ENCODE assay signal across 23 mouse cellular contexts in the genomic region with DNA sequence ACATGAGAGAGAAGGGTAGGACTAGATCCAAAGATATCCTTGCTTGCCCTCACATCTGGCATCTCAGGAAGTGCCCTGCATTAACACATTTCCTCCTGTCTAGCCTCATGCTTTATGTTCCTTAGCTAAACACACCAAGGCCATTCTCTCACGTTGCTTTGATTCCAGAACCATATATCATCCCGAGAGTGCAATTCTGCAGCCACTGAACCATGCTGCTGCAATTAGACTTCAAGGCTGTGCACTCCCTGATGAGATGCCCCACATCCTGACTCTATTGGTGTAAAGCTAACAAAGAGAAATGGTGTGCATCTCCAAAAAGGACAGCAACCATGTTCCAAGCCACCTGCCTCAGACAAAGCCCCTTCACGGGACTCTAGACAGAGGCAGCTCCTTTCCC.
DNase-seq lines count a peak whose midpoint lies in the region; ATAC-seq and TF ChIP-seq lines count a peak whose summit lies in the region.
"Had no signal": no experiment of that assay in that cellular context is flagged by ENCODE, and none has a peak within 500 bp of the region (broad histone marks: within the 10 kb centered on the region; RNA-seq: fewer than 3 reads in every experiment).

No protein-coding gene starts in this region.

- no peak overlapping the region for H3K4me2 ChIP-seq in hindbrain, embryonic 13.5 days
- no peak overlapping the region for H3K4me2 ChIP-seq in hindbrain, postnatal 0 days (ENCODE audit: low read depth, low read length)
- H3K4me2 ChIP-seq in midbrain, postnatal 0 days (ENCODE audit: low read depth, low read length, poor library complexity, severe bottlenecking): no peak overlapping the region
- no peak overlapping the region for H3K4me2 ChIP-seq in midbrain, embryonic 15.5 days
- H3K4me2 ChIP-seq: embryonic facial prominence, embryonic 13.5 days; forebrain, embryonic 12.5 days; liver, embryonic 15.5 days had no signal

- TF ChIP-seq CTCF in hindbrain, postnatal 0 days (IDR thresholded peaks at IDR 0.05; ENCODE audit: low read depth): no peak
- no peak for TF ChIP-seq CTCF in midbrain, postnatal 0 days (IDR thresholded peaks at IDR 0.05)

- H3K27me3 ChIP-seq in hindbrain, embryonic 13.5 days: no peaks in the 10 kb centered on the region
- no peaks in the 10 kb centered on the region for H3K27me3 ChIP-seq in hindbrain, postnatal 0 days (ENCODE audit: insufficient read depth, low read length)
- H3K27me3 ChIP-seq in midbrain, postnatal 0 days (ENCODE audit: insufficient read depth, low read length): no peaks in the 10 kb centered on the region
- no peaks in the 10 kb centered on the region for H3K27me3 ChIP-seq in midbrain, embryonic 15.5 days (replicated peaks)
- H3K27me3 ChIP-seq: embryonic facial prominence, embryonic 13.5 days; forebrain, embryonic 12.5 days; liver, embryonic 15.5 days had no signal

- 49% methylated on average over 3 of the region's 3 CpGs for WGBS in hindbrain, embryonic 13.5 days
- WGBS in hindbrain, postnatal 0 days: 54% methylated on average over 3 of the region's 3 CpGs
- 66% methylated on average over 3 of the region's 3 CpGs for WGBS in midbrain, postnatal 0 days
- 71% methylated on average over 3 of the region's 3 CpGs for WGBS in midbrain, embryonic 15.5 days

- H3K4me1 ChIP-seq in hindbrain, embryonic 13.5 days (replicated peaks): no peaks in the 10 kb centered on the region
- H3K4me1 ChIP-seq in hindbrain, postnatal 0 days (ENCODE audit: insufficient read depth, low read length): no peaks in the 10 kb centered on the region
- no peaks in the 10 kb centered on the region for H3K4me1 ChIP-seq in midbrain, postnatal 0 days (ENCODE audit: insufficient read depth, low read length)
- H3K4me1 ChIP-seq in midbrain, embryonic 15.5 days: no peaks in the 10 kb centered on the region
- H3K4me1 ChIP-seq: embryonic facial prominence, embryonic 13.5 days; forebrain, embryonic 12.5 days; hindbrain, embryonic 10.5 days; liver, embryonic 15.5 days; midbrain, embryonic 10.5 days had no signal

- peak; percentile 63; the same call in 1 of the 2 replicates for ATAC-seq in hindbrain, embryonic 13.5 days (ENCODE audit: low FRiP score)
- ATAC-seq in hindbrain, postnatal 0 days: no peak
- no peak for ATAC-seq in midbrain, postnatal 0 days (ENCODE audit: low FRiP score)
- ATAC-seq in midbrain, embryonic 15.5 days (replicated peaks): no peak
- ATAC-seq: CD4-positive, CD25-positive, alpha-beta regulatory T cell, adult 4 months; inflammation-experienced regulatory T-cells, adult 6 months had no signal

- no peak overlapping the region for H3K9ac ChIP-seq in hindbrain, embryonic 13.5 days
- H3K9ac ChIP-seq in hindbrain, postnatal 0 days (replicated peaks; ENCODE audit: low read length): no peak overlapping the region
- H3K9ac ChIP-seq in midbrain, postnatal 0 days (replicated peaks; ENCODE audit: low read length, poor library complexity, severe bottlenecking): no peak overlapping the region
- H3K9ac ChIP-seq in midbrain, embryonic 15.5 days: no peak overlapping the region
- H3K9ac ChIP-seq: embryonic facial prominence, embryonic 13.5 days; forebrain, embryonic 12.5 days; liver, embryonic 15.5 days had no signal

- no peak overlapping the region for H3K4me3 ChIP-seq in hindbrain, embryonic 13.5 days
- H3K4me3 ChIP-seq in hindbrain, postnatal 0 days (ENCODE audit: low read length): no peak overlapping the region
- H3K4me3 ChIP-seq in midbrain, postnatal 0 days (ENCODE audit: low read depth, low read length): no peak overlapping the region
- no peak overlapping the region for H3K4me3 ChIP-seq in midbrain, embryonic 15.5 days
- H3K4me3 ChIP-seq: embryonic facial prominence, embryonic 13.5 days; erythroblast, embryonic 14.5 days; forebrain, embryonic 12.5 days; gastrocnemius, adult 2 months; hindbrain, embryonic 10.5 days; limb, embryonic 10.5 days; liver, embryonic 15.5 days; midbrain, embryonic 10.5 days had no signal

- DNase-seq in hindbrain, postnatal 0 days (ENCODE audit: low spot score): no peak
- DNase-seq in midbrain, postnatal 0 days (ENCODE audit: low spot score): peak; percentile 10
- DNase-seq in neural tube, embryonic 10.5 days (ENCODE audit: extremely low spot score, low spot score): peak; percentile 31
- DNase-seq in frontal cortex, postnatal 14 days (ENCODE audit: low spot score in 2 of 2): no peak
- no peak for DNase-seq in left cerebral cortex, adult 18-20 months (ENCODE audit: low spot score in 2 of 2)
- DNase-seq: cerebellum, adult 11 months; cerebellum, adult 9-11 months; gastrocnemius, adult 2 months; kidney, adult 2 months; liver; right cerebral cortex, postnatal 14 days had no signal

- 0 out of 2 replicates have a peak overlapping the region, but pooled peaks have one; percentile 14 for H3K27ac ChIP-seq in hindbrain, embryonic 13.5 days
- no peak overlapping the region for H3K27ac ChIP-seq in hindbrain, postnatal 0 days
- H3K27ac ChIP-seq in midbrain, postnatal 0 days (ENCODE audit: low read depth, low read length): no peak overlapping the region
- H3K27ac ChIP-seq in midbrain, embryonic 15.5 days: no peak overlapping the region
- H3K27ac ChIP-seq: embryonic facial prominence, embryonic 13.5 days; forebrain, embryonic 12.5 days; gastrocnemius, adult 2 months; hindbrain, embryonic 10.5 days; limb, embryonic 10.5 days; liver, embryonic 15.5 days; macrophage; midbrain, embryonic 10.5 days had no signal

- no peaks in the 10 kb centered on the region for H3K36me3 ChIP-seq in hindbrain, embryonic 13.5 days
- no peaks in the 10 kb centered on the region for H3K36me3 ChIP-seq in hindbrain, postnatal 0 days (ENCODE audit: insufficient read depth, low read length)
- no peaks in the 10 kb centered on the region for H3K36me3 ChIP-seq in midbrain, postnatal 0 days (ENCODE audit: insufficient read depth, low read length)
- H3K36me3 ChIP-seq in midbrain, embryonic 15.5 days (replicated peaks): no peaks in the 10 kb centered on the region
- H3K36me3 ChIP-seq: embryonic facial prominence, embryonic 13.5 days; forebrain, embryonic 12.5 days; hindbrain, embryonic 10.5 days; limb, embryonic 10.5 days; liver, embryonic 15.5 days; midbrain, embryonic 10.5 days had no signal

- no peaks in the 10 kb centered on the region for H3K9me3 ChIP-seq in hindbrain, embryonic 13.5 days
- no peaks in the 10 kb centered on the region for H3K9me3 ChIP-seq in hindbrain, postnatal 0 days (ENCODE audit: low read length)
- H3K9me3 ChIP-seq in midbrain, postnatal 0 days (ENCODE audit: low read length): no peaks in the 10 kb centered on the region
- H3K9me3 ChIP-seq in midbrain, embryonic 15.5 days: no peaks in the 10 kb centered on the region
- H3K9me3 ChIP-seq: embryonic facial prominence, embryonic 13.5 days; forebrain, embryonic 12.5 days; hindbrain, embryonic 10.5 days; limb, embryonic 10.5 days; liver, embryonic 15.5 days; midbrain, embryonic 10.5 days had no signal

Comparison
In these comparisons a context has a peak if more than half of its experiments do, and no peak if none do; other contexts are left out.
1. DNase-seq: peak in midbrain, postnatal 0 days (single experiment) and neural tube, embryonic 10.5 days (single experiment); none in hindbrain, postnatal 0 days (single experiment), frontal cortex, postnatal 14 days (0 of 2) and left cerebral cortex, adult 18-20 months (0 of 2).